Mouse (Mus musculus) pancreas, adult 10 weeks (tissue): ENCODE data around the gene Pgap2. TPM values are rescaled to one million over a fixed set of nuclear protein-coding genes. Genes with fewer than 3 reads are reported as not detected.

Source experiments
- polyA plus RNA-seq: library from polyadenylated mRNA; stranded (reverse); fragments of 350-450 nt; fragmentation: Illumina TruSeq; extraction: RNeasy Lipid Tissue Mini Kit (QIAGEN cat#74804); gene quantifications from one replicate; pipeline ENCODE4 v1.2.3, GENCODE M21; 2015; ENCODE audit warnings: low read depth, low replicate concordance; ENCODE audit not compliant: insufficient read depth

The Pgap2 gene
- 12.6 TPM for polyA plus RNA-seq

GRCm38 (mm10) chr7:102209756-102210721 lies at the start of gene Pgap2, which contains the start of gene Nup98:
TSS of gene Pgap2 (plus strand) at chr7:102210208.
TSS of gene Nup98 (minus strand) at chr7:102210176.

DNA sequence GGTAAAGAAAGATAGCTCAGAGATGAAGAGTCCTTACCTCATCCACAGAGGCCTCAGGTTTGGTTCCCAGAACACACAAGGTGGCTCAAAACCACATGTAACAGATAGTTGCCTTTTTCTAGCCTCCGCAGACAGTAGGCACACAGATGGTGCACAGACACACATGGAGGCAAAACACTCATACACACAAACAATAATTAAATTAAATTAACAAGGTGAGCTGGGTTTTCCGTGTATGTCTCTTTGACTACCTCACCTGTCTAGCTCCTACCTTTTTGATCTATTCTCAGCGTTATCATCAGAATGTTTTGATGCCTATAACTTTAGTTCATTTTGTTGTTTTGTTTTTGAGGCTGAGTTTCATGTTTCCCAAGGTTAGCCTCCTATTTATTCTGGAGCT lies 45.9 kb downstream of the Pgap2 start, which contains the start of gene Rhog:
Gene Rhog, minus strand, starts transcription at position 101 of the 400 bp plus-strand sequence.

GRCm38 (mm10) chr7:102267601-102268394 lies 57.8 kb downstream of the Pgap2 start, which contains the start of gene Stim1:
TSS of gene Stim1 (plus strand) at chr7:102267806.

Other genes starting within 250 kb of the Pgap2 start
- 5.5 TPM for gene Il18bp, start 191.5 kb upstream of the Pgap2 start, polyA plus RNA-seq
- gene Rnf121, start 144.7 kb upstream of the Pgap2 start, polyA plus RNA-seq: 7.9 TPM
- 7.2 TPM for gene Xndc1, start 144.7 kb upstream of the Pgap2 start, polyA plus RNA-seq
- gene Xntrpc, start 144.5 kb upstream of the Pgap2 start, polyA plus RNA-seq: 1.0 TPM
- not detected for gene Trpc2, start 127.1 kb upstream of the Pgap2 start, polyA plus RNA-seq
- not detected for gene Art1, start 108.5 kb upstream of the Pgap2 start, polyA plus RNA-seq
- gene Art5, start 100.7 kb upstream of the Pgap2 start, polyA plus RNA-seq: not detected
- not detected for gene Chrna10, start 93.4 kb upstream of the Pgap2 start, polyA plus RNA-seq
- 6.5 TPM for gene Nup98, start within 50 bp of the Pgap2 start, polyA plus RNA-seq
- gene Rhog, start 45.8 kb downstream of the Pgap2 start, polyA plus RNA-seq: 16.1 TPM
- 9.1 TPM for gene Stim1, start 57.6 kb downstream of the Pgap2 start, polyA plus RNA-seq
- 4.1 TPM for gene Rrm1, start 231.5 kb downstream of the Pgap2 start, polyA plus RNA-seq